Mouse (Mus musculus): ENCODE measurements at regions not wholly inside any gene's neighbourhood (a gene's known extent, or its start where the extent isn't known, plus 50 kb on each side); places are given as distances from the start of the nearest gene placed in this dataset.

DNA sequence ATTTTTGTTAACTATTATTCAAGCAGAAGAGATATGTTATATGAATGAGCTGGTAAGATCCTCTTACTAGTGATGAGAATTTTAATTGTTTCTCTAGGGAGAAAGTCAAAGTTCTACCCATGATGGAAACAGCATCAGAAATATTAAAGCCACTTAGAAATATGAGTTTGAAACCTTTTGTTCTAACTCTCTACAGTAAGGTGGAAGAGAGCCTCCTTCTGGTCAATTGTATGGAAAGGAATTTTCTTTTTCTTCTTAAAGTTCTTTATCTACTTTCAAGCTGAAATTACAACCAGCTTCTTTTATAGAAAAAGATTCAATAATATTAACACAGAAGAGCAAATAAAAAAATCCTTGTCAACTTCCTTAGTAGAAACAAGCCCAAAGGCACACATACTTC lies 94.4 kb upstream of the E2f7 start:
- DNase-seq (ENCODE audit: low spot score): no peak

DNA sequence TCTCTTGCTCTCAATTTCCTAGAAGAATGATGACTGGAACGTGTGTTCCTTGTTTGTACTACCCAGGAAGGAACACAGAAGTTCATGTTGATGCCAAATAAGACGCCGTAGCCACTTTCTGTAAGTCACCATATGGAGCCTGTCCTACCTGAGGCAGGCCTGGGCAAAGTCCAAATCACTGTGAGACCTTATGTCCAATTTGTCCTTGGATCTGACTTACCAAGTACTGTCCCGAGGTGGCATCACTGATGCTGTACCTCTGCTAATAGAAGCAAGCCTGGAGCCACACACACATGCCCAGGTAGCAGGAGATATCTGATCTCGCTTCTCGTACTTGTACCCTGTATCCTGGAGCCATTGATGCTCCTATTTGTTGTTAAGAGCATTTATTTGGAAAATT lies 91.2 kb upstream of the E2f7 start:
- no peak for DNase-seq (ENCODE audit: low spot score)

DNA sequence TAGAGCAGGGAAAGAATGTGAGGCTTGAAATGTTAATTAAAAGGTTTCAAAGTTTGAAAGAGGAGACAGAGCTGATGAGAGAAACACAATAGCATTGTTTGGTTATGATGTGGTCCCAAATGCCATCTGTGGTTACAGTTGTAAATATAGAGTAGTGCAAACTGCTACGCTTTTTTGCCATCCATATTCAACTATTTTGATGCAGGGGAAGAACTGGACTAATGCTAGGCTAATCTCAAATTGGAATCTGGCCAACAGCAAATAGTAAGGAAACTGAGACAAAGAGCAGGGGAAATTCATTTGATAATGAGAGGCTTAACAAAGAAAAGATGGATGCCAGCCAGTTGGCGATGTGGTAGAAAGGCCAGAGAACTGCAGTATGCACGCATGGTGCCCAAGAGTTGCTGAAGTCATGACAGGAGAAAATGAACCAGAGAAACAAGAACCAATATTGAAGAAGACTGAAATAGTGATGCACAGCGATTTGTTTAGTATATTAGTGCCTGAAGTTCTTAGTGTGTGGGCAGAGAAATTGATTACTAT lies 87.0 kb upstream of the E2f7 start:
- DNase-seq (ENCODE audit: low spot score): no peak

DNA sequence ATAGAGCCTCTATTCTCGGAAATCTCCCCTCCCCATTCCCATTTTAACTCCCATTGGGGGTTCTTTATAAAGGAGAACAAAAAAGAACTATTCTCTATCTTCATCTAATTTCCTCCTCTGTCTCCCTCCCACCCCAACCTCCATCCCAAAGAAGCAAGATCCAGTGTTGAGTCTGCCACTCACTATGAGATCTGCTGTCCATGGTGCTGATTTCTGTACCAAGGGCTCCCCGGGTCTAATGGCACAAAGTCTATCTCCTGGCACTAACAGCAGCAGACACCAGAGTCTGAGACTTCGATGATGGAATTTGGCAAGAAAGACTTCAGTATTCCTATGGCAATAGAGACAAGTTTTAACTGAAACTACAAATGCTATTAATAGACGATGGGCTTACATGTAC lies 68.7 kb upstream of the E2f7 start:
- DNase-seq (ENCODE audit: low spot score): peak; percentile 4

Measured in heart, adult 8-10 months (tissue).